Mouse (Mus musculus): ENCODE measurements around the gene Upk1a.

Upk1a gene

DNA sequence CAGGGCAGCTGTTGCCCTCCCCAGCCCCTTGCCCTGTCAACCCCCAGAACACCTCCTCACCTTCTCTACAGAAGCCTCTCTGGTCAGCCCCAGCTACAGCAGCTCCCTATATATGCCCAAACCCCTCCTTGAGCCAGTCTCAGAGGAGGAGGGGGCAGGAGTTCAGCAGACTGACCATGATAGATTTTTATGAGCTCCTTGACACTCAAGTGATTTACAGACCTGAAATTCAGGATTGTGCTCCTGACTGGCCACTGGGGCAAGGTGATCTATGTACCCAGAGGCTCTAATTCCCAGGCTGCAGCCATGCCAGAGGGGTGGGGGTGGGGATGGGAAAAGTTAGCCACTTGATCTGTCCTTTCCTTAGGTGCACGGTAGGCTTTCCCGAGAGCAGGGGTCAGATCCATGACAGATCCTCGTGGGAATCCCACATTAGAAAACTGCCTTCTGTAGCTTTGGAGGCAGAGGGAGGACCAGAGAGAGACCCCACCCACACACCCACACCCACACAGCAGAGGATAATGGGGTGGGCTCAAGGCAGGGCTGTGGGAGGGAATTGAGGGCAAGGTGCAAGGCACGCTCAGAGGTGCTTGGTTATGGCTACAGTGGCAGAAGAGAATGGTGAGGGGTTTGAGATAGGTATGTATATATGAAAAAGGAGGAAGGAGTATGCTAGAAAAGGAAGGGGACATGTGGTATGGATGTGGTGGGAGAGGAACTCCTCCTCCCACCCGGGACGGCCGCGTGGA is at the start of gene Upk1a:
Upk1a (minus strand) TSS at position 194 of the 749 bp plus-strand sequence.
- no peak for DNase-seq (ENCODE audit: low spot score)

DNA sequence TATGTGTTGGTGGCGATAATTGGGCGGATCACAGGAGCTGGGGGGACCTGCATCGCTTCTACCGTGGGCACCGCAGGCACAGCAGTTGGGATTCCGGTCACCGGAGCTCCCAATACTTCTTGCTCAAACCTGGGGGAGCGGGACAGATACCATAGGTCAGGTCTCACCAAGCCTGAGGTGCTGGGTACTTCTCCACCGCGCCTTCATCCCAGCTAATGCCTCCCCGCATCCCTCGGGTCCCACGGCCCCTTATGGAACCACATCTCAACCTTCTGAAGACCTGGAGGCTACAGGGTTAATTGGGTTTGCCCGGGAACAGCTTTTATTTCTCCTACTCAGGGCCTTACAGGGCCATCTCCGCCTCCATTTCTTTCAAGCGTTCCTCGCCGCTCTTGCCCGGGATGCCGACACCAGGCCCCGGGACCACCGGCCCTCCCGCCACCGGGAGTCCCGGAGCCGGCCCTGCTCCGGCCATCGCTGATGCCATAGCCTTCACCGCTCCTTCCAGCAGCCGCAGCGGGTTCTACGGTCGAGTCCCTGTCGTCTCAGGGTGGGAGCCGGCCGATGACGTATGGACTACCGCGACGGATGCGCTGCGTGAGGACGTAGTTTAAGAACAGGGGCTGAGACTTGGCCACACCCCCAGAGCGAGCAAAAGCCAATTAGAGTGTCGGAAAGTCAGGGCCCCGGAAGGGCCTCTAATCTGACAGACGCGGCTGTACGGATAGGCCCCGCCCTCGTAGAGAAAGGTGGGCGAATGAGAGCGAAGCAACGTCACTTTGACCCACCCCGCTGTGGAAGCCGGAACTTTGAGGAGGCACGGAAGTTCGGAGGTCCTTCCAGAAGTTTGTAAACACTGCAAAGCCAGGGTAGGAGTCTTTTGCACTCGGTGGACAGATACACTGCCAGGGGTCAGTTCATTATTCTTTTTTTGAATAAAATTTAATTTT is 37.2 kb upstream of the Upk1a start, which contains the start of gene Rbm42:
Rbm42 (minus strand) TSS at position 727 of the 950 bp plus-strand sequence.
- DNase-seq (ENCODE audit: low spot score): peak; percentile 99

DNA sequence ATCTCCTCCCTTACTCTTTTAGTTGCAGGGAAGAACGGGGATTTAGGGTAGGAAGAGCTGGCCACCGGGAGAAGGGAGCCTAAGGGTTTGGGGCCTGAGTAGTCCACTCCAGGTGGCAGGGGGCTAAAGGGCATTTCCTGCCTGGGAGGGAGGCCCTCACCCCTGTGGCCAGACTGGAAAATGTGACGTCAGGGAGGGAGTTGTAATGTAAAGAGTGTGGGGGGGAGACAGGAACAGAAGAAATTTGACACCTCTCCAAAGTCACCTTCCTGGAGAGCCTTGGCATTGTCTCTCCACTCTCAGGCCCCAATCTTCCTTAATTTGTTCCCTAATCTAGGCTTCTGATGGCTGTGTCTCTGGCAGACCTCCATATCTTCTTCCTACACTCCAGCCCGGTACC is 26.4 kb upstream of the Upk1a start:
- no peak for DNase-seq (ENCODE audit: low spot score)

DNA sequence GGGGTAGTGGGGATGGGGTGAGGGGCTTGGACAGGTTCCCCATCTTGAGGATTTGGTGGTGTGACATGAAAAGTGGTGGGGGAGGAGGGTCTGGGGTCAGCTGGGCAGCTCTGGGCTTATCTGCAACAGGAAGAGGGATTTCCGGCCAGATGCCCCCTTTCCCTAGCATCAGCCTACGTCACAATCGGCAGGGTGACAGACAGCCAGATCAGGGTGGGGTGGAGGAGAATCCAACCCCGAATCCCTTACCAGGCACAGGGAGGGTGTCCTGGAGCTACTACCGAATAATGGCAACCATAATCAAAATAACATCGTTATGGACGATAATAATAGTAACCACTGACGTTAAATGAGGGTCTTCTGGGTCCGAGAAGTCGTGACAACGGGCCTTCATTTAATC is 23.7 kb upstream of the Upk1a start:
- no peak for DNase-seq (ENCODE audit: low spot score)

DNA sequence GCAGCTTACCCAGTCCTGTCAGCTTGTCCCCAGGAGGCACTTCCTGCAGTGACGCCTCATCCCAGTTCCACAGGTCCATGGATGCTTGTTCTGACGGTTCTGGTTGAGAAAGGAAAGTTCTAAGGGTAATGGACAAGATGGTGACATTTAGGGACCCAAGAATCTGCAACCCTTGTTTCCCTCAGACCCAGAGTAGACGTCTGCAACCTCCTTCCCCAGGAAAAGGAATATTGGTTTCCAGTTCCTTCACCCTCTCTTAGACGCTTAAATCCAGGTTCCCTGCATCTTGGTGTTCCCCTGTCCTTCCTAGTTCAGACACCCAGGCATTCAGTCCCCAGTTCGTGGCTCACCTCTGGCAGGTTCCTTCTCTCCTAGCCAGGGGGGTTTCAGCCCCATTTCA is 23.1 kb upstream of the Upk1a start, which contains the start of gene Etv2:
Etv2 (minus strand) TSS at position 101 of the 400 bp plus-strand sequence.
- no peak for DNase-seq (ENCODE audit: low spot score)

DNA sequence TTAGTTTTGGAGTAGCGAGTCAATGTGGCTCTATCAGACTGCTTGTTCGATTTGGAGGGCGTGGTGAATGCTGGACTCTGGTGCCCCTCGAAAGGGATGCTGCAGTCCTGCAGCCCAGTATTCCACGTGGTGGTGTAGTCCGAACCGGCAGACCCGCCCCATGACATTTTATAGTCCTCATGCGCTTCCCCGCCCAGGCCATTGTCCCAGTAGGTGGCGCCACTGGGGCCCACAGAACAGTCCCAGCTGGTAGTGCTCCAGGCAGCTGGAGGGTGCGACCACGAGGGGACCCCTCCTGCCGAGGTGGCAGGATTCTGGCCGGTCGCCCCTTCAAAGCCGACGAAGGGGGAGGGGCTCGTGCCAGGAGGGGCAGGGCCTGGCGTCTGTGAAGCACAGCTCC is 22.0 kb upstream of the Upk1a start:
- DNase-seq (ENCODE audit: low spot score): no peak

DNA sequence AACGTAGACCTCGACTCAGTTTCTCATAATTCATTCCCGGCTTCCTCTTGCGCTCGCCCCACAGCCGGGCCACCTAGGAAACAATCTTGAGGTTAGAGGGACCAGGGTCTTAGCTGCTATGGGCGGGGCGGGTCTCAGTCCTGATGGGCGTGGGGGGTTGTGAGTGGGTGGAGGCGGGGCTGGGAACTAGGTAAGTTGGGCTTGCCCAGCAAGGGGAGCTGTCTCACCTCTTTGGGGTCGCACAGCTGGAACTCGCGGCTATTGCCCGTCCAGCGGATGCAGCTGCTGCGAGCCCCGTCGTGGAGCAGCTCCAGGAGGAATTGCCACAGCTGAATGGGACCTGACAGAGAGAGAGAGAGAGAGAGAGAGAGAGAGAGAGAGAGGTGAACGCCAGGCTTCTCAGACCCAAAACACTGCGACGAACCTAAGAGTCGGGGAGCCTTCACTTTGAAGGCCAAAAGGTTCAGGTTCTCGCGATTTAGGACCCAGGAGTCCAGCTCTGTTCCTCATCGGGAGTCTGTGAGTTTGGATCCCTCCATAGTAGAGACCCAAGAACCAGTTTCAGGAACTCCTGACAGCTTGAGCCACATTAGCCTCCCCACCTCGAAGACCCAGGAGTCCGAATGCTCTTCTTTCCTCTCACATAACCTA is 21.2 kb upstream of the Upk1a start:
- no peak for DNase-seq (ENCODE audit: low spot score)

DNA sequence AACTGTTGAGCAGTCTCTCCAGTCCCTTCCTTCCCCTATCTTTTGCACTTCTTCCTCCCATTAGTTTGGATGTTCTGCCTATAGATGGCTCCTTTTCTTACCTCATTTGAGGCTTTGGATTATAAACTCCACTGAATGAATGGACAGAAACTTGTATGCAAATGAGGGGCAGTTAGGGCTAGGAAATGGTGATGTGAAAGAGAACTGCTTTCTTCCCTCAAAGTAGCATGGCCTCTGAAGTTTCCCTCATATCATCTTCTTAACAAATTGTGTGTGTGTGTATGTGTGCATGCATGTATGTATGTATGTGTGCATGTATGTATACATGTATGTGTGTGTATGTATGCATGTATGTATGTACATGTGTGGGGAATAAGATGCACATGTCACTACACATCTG is 16.4 kb upstream of the Upk1a start:
- DNase-seq (ENCODE audit: low spot score): no peak

DNA sequence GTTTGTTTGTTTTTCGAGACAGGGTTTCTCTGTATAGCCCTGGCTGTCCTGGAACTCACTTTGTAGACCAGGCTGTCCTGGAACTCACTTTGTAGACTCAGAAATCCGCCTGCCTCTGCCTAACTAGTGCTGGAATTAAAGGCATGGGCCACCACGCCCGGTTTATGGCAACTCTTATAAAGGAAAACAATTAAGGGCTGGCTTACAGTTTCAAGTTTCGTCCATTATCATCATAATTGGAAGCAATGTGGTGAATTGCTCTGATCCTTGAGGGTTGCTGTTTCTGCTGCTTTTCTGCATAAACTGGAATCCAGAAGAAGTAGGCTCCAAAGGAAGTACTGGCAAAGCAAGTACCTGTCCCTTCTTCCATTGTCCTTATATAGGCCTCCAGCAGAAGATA is 14.0 kb upstream of the Upk1a start:
- no peak for DNase-seq (ENCODE audit: low spot score)

DNA sequence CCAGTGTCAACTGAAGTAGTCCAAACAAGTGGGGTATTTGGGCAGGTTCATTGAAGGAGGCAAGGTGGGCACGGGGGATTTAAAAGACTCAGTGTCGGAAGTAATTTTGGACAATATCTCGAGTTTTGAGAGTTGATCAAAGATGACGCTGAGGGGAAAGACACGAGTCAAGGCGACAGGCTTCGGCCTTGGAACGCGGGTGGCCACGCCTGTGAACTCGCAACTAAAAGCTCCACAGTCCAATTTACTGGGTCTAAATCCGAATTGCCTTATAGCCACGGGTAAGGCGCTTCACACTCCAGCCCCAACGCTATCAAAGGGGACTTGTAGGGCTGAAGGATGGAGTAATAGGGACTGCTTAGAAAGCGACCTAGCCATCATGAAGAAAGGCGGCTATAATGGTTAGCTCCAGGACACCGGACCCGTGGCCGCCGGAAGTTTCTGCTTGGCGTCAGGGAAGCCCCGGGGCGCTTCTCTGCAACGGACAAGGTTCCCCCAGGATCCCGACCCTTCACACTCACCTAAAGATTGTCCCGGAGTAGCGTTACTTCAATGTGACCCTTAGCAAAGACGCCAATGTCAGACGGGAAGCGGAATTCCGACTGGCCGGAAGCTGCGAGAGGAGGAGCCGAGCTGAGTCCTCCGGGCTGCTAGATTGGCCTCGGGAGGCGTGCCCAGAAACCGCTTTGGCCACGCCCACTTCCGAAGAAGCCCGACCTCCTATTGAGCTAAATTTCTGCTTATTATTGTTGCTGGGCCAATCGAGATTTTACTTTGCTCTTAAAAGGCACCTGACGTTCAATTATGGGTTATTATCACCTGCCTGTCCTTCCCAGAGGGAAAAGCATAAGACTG is 13.1 kb upstream of the Upk1a start, which contains the start of gene Cox6b1:
Cox6b1 (minus strand) TSS at position 622 of the 855 bp plus-strand sequence.
- DNase-seq (ENCODE audit: low spot score): peak; percentile 80

DNA sequence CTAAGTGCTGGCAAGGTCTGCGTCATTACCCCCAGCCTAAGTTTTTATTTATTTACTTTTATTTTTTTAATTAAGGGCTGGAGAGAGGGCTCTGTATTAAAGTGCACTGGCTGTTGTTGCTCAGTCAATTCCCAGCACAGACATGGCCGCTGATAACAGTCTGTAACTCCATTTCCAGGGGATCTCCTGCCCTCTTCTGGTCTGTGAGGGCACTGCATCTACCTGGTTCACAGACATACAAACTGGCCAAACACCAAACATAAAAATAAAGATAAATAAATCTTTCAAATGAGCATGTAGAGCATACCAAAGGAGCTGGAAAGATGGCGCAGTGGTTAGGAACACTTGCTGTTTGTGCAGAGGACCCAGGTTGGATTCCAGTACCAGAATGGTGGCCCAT is 6.6 kb upstream of the Upk1a start:
- no peak for DNase-seq (ENCODE audit: low spot score)

DNA sequence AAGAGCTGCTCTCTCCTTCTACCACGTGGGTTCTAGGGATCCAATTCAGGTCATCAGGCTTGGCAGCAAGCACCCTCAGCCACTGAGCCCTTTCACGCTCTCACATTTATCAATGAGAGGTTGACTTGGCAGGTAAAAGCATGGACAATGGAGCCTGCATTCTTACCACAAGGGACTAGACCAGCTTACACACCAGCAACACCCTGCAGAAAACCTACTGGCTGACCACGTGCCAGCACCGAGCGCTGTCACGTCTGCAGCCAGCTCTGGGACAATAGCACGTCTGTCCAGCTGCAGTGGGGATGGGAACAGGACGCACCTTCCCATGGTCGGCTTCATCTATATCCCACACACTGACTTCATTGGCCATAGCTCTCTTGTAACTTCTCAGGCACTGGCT is 6.0 kb upstream of the Upk1a start:
- DNase-seq (ENCODE audit: low spot score): no peak

DNA sequence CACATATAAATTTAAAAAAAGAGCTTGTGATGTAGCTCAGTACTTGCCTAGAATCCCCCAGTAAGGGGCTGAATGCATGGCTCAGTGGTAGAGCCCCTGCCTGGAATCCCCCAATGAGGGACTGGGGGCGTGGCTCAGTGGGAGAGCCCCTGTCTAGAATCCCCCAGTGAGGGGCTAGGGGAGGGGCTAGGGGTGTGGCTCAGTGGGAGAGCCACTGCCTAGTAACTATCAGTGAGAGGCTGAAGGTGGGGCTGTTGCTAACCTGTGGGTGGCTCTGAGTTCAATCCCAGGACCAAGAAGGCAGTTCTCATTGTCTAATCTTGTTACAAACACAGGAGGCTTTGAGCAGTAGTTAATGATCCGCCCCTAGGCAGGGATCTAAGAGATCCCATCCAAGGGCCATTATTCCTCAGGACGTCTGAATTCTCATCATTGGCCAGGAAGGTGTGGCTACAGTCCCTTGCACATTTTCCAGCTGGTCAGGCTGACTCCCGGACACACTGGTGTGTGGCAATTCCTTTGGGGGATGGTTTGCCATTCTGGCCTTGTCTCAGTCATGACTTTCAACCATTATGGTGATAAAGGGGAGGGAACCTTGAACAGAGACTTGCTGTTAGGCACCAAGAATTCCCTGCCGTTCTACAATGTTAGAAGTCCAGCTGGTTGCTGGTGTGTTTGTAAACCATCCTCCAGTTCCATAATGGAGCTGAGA is 2.6 kb upstream of the Upk1a start:
- peak; percentile 22 for DNase-seq (ENCODE audit: low spot score)

DNA sequence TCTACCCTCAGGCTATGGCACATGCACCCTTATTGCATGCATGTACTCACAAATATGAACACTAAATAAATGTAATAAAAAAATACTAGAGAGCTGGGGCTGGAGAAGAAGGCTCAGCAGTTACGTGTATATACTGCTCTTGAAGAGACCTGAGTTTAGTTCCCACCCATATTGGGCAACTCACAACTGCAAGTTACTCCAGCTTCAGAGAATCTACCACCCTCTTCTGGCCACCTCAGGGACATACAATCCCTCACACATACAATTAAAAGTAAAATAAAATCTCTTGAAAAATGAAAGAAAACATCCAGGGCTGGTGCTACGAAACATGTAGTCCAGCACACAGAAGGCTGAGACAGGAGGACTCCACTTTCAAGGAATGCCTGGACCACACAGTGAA is 1.8 kb upstream of the Upk1a start:
- DNase-seq (ENCODE audit: low spot score): no peak

DNA sequence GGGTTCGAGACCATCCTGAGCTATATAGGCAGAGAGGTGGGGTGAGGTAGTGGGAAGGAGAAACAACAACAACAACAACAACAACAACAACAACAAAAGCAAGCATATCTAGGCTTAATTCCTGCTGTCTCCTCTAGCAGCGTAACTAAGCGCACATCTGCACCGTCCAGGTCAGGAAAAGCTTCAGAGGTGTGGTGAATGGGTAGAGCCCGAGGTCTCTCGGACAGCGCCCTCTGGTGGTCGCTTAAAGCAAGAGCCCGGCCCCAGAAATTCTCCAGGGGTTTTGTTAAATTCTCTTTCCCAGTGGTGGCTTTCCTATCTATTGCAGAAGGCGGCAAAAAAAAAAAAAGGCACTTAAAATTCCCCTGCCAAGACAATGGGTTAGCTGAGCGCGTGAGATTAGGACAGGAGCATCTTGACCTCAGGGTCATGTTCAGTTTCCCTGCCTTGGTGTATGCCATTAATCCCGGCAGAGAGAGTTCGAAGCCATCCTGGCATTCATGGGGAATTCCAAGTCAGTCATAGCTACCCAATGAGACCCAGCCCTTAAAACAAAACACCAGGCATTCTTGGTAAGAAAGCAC is 974 bp upstream of the Upk1a start:
- DNase-seq (ENCODE audit: low spot score): no peak

DNA sequence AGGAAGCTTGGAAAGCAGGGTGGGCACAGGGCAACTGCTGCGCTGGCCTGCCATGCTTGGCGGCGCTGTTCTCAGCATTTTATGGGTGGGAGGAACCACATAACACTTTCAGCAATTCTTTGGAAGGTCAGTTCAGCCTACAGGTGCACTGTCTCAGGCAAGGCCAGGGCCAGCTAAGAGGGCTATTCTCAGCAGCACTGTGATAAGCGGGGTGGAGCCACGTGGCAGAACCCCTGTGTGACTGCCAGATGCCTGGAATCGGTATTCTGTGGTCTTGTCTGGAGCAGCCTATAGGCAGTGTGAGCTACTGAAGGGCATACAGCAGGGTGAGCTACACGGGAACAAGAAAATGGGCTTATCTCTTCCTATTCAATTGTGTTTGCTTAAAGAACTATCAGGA is 2.6 kb downstream of the Upk1a start:
- DNase-seq (ENCODE audit: low spot score): no peak

DNA sequence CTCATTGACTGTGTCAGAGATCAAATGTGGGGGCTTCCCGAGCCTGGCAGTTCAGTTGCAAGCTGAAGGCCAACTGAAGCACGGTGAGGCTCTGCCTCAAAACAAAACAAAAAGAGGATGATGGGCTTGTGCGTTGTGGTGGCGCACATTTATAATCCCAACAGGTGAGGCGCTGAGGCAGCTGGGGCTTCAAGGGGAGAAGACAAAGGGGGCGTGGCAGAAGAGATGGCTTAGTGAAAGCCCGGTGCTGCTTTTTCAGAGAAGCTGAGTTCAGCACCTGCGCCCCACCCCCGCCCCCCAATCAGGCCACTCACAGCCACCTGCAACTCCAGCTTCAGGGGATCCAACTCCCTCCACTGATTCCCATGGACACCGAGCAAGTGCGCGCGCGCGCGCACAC is 4.2 kb downstream of the Upk1a start:
- DNase-seq (ENCODE audit: low spot score): no peak

DNA sequence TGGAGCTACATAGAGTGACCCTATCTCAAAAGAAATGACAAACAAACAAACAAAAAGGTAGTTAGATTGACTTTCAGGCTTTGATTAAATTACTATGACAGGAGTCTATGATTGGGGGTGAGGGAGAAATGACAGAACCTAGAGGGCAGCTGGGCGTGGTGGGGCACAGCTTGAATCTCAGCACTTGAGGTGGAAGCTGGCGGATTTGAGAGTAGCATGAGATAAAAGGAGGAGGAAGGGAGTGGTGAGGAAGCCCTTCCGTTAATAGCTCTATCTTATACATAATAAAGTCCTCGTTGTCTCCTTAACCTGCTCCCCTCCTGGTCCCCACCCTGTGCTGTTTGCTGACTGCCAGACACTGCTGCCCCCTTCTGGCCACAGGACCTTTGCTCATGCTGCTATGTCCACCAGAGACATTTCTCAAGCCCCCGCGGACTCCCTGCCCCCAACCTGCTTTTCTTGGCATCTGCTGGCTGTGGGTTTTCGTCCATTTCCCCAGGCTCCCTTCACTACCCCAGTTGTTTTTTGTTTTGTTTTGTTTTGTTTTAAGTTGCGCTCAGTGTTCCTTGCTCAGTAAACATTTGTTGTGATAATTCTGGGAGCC is 4.8 kb downstream of the Upk1a start:
- DNase-seq (ENCODE audit: low spot score): no peak

DNA sequence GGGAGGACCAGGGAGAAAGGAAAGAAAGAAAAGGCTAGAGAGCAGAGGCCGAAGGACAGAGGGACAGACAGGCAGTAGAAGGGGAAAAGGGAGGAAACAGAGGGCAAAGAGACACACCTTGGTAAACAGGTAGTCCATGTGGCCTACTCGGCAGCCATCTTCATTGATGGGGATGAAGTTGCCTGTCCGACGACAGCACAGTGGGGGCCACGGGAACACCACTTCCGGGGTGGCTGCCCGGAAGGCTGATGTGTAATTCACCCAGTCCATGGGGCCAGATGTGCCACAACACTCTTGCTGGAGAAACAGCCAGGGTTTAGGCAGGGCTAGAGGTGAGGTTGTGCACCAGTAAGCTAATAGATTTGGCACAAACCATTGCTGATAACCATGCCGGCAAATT is 7.7 kb downstream of the Upk1a start:
- no peak for DNase-seq (ENCODE audit: low spot score)

DNA sequence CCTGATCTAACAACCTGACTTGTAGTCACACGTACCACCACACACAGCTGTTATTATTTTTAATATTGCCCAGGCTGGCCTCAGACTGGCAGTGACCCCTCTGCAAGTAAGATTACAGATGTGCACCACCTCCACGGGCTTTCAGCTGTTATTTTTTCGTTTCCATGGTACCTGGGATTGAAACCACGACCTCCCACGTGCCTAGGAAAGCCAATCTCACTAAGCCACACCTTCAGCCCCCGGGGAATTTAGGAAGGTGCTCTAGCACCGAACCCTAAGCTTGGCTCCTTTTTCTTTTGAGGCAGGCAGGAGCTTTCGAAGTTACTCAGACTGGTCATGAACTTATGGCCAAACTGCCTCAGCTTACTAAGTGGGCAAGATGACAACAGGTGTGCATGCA is 8.2 kb downstream of the Upk1a start:
- DNase-seq (ENCODE audit: low spot score): no peak

Data from ovary, adult 18-20 months (tissue).